Mouse (Mus musculus) CH12.LX (cell line): Measurements from ENCODE around the gene Uck1. TPM values are rescaled to one million over a fixed set of nuclear protein-coding genes. Genes with fewer than 3 reads are reported as not detected.

Experiments used
- DNase-seq: peaks from one replicate; pipeline ENCODE4 v3.0.0-alpha.2; 2013; ENCODE audit errors: extremely low read depth
- H3K27ac ChIP-seq: 2 replicates; pipeline ENCODE4 v1.5.1; 2012; ENCODE audit warnings: low read depth, mild to moderate bottlenecking, control low read depth, moderate library complexity; ENCODE audit not compliant: insufficient read depth
- H3K27me3 ChIP-seq: replicated peaks from 2 replicates; pipeline ENCODE3; 2012; ENCODE audit warnings: inconsistent platforms
- H3K36me3 ChIP-seq, 2 experiments: replicated peaks in 1 of 2; 2 replicates each; pipeline versions ENCODE3 to v1.6.1; 2012; ENCODE audit warnings: inconsistent platforms in 1 of 2, low read length in 1 of 2, mild to moderate bottlenecking in 1 of 2, mixed read lengths in 1 of 2, moderate library complexity in 1 of 2; ENCODE audit not compliant: control insufficient read depth in 1 of 2, insufficient read depth in 1 of 2
- H3K4me1 ChIP-seq, 2 experiments: 2 replicates each; pipeline ENCODE4 v1.6.1; 2012; ENCODE audit warnings: inconsistent platforms in 1 of 2, moderate library complexity in 1 of 2; ENCODE audit not compliant: insufficient read depth in 2 of 2, control insufficient read depth in 1 of 2
- H3K4me2 ChIP-seq: 2 replicates; pipeline ENCODE4 v1.6.1; 2012; ENCODE audit warnings: low read depth, mild to moderate bottlenecking, control low read depth; ENCODE audit not compliant: poor library complexity, insufficient read depth, severe bottlenecking
- H3K4me3 ChIP-seq, 3 experiments: fragments of 150-350 bp in 1 of 3; sonication (generic) in 1 of 3; replicated peaks in 1 of 3; 2 replicates each; pipeline versions ENCODE3 to v1.5.1; 2011 to 2012; ENCODE audit warnings: low read depth in 2 of 3, low read length in 2 of 3, mild to moderate bottlenecking in 2 of 3, moderate library complexity in 2 of 3, control low read depth in 1 of 3, improper control_type of control experiment in 1 of 3, inconsistent platforms in 1 of 3, mixed read lengths in 1 of 3; ENCODE audit not compliant: poor library complexity in 1 of 3
- H3K79me2 ChIP-seq: replicated peaks from 2 replicates; pipeline ENCODE4 v1.6.1; 2012; ENCODE audit warnings: mild to moderate bottlenecking, moderate library complexity; ENCODE audit not compliant: control insufficient read depth, poor library complexity, insufficient read depth, severe bottlenecking; ENCODE audit errors: extremely low read depth
- H3K9ac ChIP-seq: 2 replicates; pipeline ENCODE4 v1.6.1; 2012; ENCODE audit warnings: low read depth, mild to moderate bottlenecking, control low read depth, moderate library complexity; ENCODE audit not compliant: insufficient read depth
- H3K9me3 ChIP-seq: replicated peaks from 2 replicates; pipeline ENCODE3; 2012; ENCODE audit warnings: low read length, inconsistent platforms, mixed read lengths
- BHLHE40 ChIP-seq: IDR thresholded peaks from 2 replicates; pipeline ENCODE4 v1.6.1; 2011; ENCODE audit warnings: mild to moderate bottlenecking, low read depth, low read length, improper control_type of control experiment
- CTCF ChIP-seq, 2 experiments: IDR thresholded peaks in 1 of 2; conservative IDR thresholded peaks in 1 of 2; 2 replicates each; pipeline ENCODE4 v1.5.1; 2011 to 2012; ENCODE audit warnings: low read depth in 2 of 2, low read length in 2 of 2, improper control_type of control experiment in 1 of 2, inconsistent platforms in 1 of 2, mild to moderate bottlenecking in 1 of 2, moderate library complexity in 1 of 2
- E2F4 ChIP-seq: IDR thresholded peaks from 2 replicates; pipeline ENCODE4 v1.6.1; 2011; ENCODE audit warnings: low read depth, low read length, improper control_type of control experiment; ENCODE audit not compliant: insufficient replicate concordance
- GABPA ChIP-seq: IDR thresholded peaks from 2 replicates; pipeline ENCODE4 v1.6.1; 2012; ENCODE audit warnings: low read depth, low read length, improper control_type of control experiment, inconsistent platforms; ENCODE audit not compliant: insufficient replicate concordance
- HCFC1 ChIP-seq: IDR thresholded peaks from 2 replicates; pipeline ENCODE4 v1.6.1; 2012; ENCODE audit warnings: low read depth, mild to moderate bottlenecking, inconsistent platforms, low read length, improper control_type of control experiment
- JUN ChIP-seq: IDR thresholded peaks from 2 replicates; pipeline ENCODE4 v1.6.1; 2011; ENCODE audit warnings: low read depth, mild to moderate bottlenecking, low read length, improper control_type of control experiment, moderate library complexity; ENCODE audit not compliant: insufficient read depth
- JUND ChIP-seq: conservative IDR thresholded peaks from 2 replicates; pipeline ENCODE4 v1.6.1; 2011; ENCODE audit warnings: low read depth, low read length, improper control_type of control experiment
- KAT2A ChIP-seq: IDR thresholded peaks from 2 replicates; pipeline ENCODE4 v1.6.1; 2012; ENCODE audit warnings: low read length, improper control_type of control experiment, inconsistent platforms; ENCODE audit not compliant: insufficient replicate concordance
- MAZ ChIP-seq: IDR thresholded peaks from 2 replicates; pipeline ENCODE4 v1.6.1; 2012; ENCODE audit warnings: low read depth, mild to moderate bottlenecking, inconsistent platforms, low read length, improper control_type of control experiment, moderate library complexity
- MYC ChIP-seq: IDR thresholded peaks from 2 replicates; pipeline ENCODE4 v1.6.1; 2011; ENCODE audit warnings: low read depth, mild to moderate bottlenecking, improper control_type of control experiment, low read length
- NRF1 ChIP-seq: IDR thresholded peaks from 2 replicates; pipeline ENCODE4 v1.6.1; 2014; ENCODE audit warnings: low read depth, mild to moderate bottlenecking, inconsistent platforms, low read length, improper control_type of control experiment, moderate library complexity
- PAX5 ChIP-seq: IDR thresholded peaks from 2 replicates; pipeline ENCODE4 v1.6.1; 2012; ENCODE audit warnings: low read length, inconsistent platforms, mixed read lengths
- RCOR1 ChIP-seq: conservative IDR thresholded peaks from 2 replicates; pipeline ENCODE4 v1.6.1; 2012; ENCODE audit warnings: low read depth, mild to moderate bottlenecking, inconsistent platforms, low read length, improper control_type of control experiment
- SIN3A ChIP-seq: IDR thresholded peaks from 2 replicates; pipeline ENCODE4 v1.6.1; 2012; ENCODE audit warnings: low read length, improper control_type of control experiment, inconsistent platforms
- SMC3 ChIP-seq: IDR thresholded peaks from 2 replicates; pipeline ENCODE4 v1.6.1; 2011; ENCODE audit warnings: low read depth, low read length, improper control_type of control experiment
- TBP ChIP-seq: conservative IDR thresholded peaks from 2 replicates; pipeline ENCODE4 v1.6.1; 2011; ENCODE audit warnings: low read depth, low read length, improper control_type of control experiment
- UBTF ChIP-seq: IDR thresholded peaks from 2 replicates; pipeline ENCODE4 v1.6.1; 2012; ENCODE audit warnings: low read depth, mild to moderate bottlenecking, inconsistent platforms, low read length, improper control_type of control experiment, moderate library complexity
- USF1 ChIP-seq: IDR thresholded peaks from 2 replicates; pipeline ENCODE4 v1.6.1; 2014; ENCODE audit warnings: low read depth, mild to moderate bottlenecking, inconsistent platforms, low read length, improper control_type of control experiment
- USF2 ChIP-seq: conservative IDR thresholded peaks from 2 replicates; pipeline ENCODE4 v1.6.1; 2011; ENCODE audit warnings: low read depth, low read length, improper control_type of control experiment
- ZC3H11A ChIP-seq: IDR thresholded peaks from 2 replicates; pipeline ENCODE4 v1.6.1; 2012; ENCODE audit warnings: low read depth, mild to moderate bottlenecking, inconsistent platforms, low read length, improper control_type of control experiment
- ZMIZ1 ChIP-seq: IDR thresholded peaks from 2 replicates; pipeline ENCODE4 v1.6.1; 2012; ENCODE audit warnings: low read depth, mild to moderate bottlenecking, inconsistent platforms, low read length, improper control_type of control experiment
- ZNF384 ChIP-seq: IDR thresholded peaks from 2 replicates; pipeline ENCODE4 v1.6.1; 2012; ENCODE audit warnings: low read depth, low read length, improper control_type of control experiment, inconsistent platforms
- dilution Hi-C: fragments of 300-500 bp; cut with MboI; formaldehyde crosslinking; loops from 2 replicates; pipeline ENCODE4 v1.14.3; 2020; ENCODE audit warnings: low sequenced_read_pairs; ENCODE audit not compliant: extremely low pct_unique_long_range_greater_than_20kb, extremely low pct_ligation_motif_present
- in situ Hi-C: fragments of 300-500 bp; cut with MboI; formaldehyde crosslinking; loops from 3 replicates; pipeline ENCODE4 v1.14.3; 2019; ENCODE audit warnings: low sequenced_read_pairs, low pct_ligation_motif_present, low pct_unique_long_range_greater_than_20kb, mixed read lengths
- polyA plus RNA-seq: library from polyadenylated mRNA; unstranded; fragments of >175 nt; gene quantifications from 2 replicates; pipeline ENCODE4 v1.2.1, GENCODE M21; 2012; ENCODE audit warnings: low read depth; ENCODE audit not compliant: insufficient read length
- total RNA-seq, 2 experiments: library from RNA; depleted of rRNA; stranded (reverse); fragments of 300-350 nt in 1 of 2; fragments of >200 nt in 1 of 2; gene quantifications; 2 replicates each; pipeline ENCODE4 v1.2.3; 2012 to 2014

Gene Uck1
- total and polyA plus RNA-seq, 3 experiments, result 33.7 to 45.0 (median 35.7) TPM

DNA sequence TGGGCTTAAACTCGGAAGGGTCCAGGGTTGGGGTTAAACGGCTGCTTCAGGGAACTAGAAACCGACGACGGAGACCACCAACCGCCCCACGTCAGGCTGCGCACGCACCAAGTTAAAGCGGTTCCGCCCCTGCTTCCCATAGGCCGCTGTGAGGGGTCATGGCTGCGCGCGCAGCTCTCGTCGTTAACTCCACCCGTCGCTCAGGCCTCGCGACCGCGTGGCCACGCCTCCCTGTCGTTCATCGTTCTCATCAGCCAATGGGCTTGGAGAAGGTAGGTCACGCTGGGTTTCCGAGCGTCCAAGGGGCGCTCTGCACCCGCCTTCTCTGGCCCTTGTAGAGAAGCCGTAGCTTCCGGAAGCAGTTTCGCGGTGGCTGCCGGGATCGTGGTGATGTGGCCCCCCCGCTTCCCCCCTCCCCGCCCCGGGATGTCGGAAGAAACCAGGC lies 28.0 kb upstream of the Uck1 start, which contains the start of gene Swi5 (continued):
- TF ChIP-seq MAZ, result peak; percentile 73; the same call in 1 of the 2 replicates
- TF ChIP-seq JUN, result no peak
- peak; percentile 88 for TF ChIP-seq TBP
- peak; percentile 93 for TF ChIP-seq ZMIZ1
- no peak for TF ChIP-seq RCOR1
- TF ChIP-seq PAX5, result no peak
- no peak for TF ChIP-seq SMC3

DNA sequence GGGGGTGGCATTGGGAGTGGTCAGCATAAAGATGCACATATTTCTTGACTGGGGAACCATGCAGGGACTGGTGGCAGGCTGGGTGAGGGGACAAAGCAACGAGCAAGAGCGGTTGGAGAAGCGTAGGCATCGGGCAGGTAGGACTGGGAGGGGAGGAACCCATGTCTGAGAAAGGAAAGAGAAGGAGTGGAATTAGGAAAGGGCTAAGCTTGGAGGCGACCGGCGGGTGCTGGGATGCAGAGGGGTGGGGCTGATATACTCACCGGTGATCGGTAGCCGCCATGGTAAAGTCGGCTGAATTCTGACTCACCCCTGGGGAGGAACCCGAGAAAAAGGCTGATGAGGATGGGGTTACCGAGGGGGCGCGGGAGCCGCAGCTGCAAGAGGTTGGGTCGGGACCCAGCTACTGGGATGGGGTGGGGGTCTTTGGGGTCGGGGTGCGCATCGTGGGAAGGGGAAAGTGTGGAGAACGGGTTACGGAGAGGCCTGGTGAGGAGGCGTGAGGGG lies 27.4 kb upstream of the Uck1 start, which contains the start of gene Golga2:
Golga2 (plus strand) TSS at position 51 of the 507 bp plus-strand sequence.
- in situ Hi-C loops, result loop anchor here (10.0 kb wide), 1 partner anchor 153 kb away; no protein-coding TSS in a partner anchor

DNA sequence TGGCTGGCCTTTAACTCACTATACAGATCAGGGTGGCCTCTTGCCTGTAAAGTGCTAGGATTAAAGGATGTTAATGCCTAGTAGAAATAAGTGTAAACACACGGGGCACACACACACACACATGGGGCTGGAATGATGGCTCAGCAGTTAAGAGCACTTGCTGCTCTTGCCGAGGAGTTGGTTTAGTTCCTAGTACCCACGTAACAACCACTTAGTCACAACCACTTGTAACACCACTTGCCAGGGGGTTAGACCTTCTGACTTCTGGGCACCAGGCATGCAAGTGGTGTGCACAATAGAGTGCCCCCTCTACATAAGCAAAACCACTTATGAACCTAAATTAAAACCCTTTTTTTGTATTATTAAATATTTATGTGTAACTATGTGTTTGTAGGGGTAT lies 24.0 kb upstream of the Uck1 start:
- H3K36me3 ChIP-seq, result peaks cover 41 to 68% of the 10 kb centered on the region in 2 experiments
- H3K4me3 ChIP-seq, result no peak overlapping the region
- dilution Hi-C loops, result no loop called here

More for the DNA sequence above, 27.4 kb upstream of the Uck1 start, which contains the start of gene Golga2:
- no peaks in the 10 kb centered on the region for H3K9me3 ChIP-seq
- H3K79me2 ChIP-seq, result peaks cover 34% of the 10 kb centered on the region
- no peak within 1 kb of the TSS for H3K27ac ChIP-seq
- peaks cover 4 to 34% of the 10 kb centered on the region in 2 experiments for H3K4me1 ChIP-seq
- no peak for TF ChIP-seq NRF1
- no peak for TF ChIP-seq GABPA
- TF ChIP-seq E2F4, result no peak
- TF ChIP-seq ZMIZ1, result no peak
- no peak for TF ChIP-seq MYC
- no peak for TF ChIP-seq JUND
- no peak for TF ChIP-seq SMC3
- no peaks in the 10 kb centered on the region for H3K27me3 ChIP-seq
- DNase-seq, result no peak
- H3K4me2 ChIP-seq, result peak within 1 kb of the TSS; percentile 74
- peak within 1 kb of the TSS; percentile 74 to 98 (median 76) for H3K4me3 ChIP-seq
- peaks cover 14 to 45% of the 10 kb centered on the region in 2 experiments for H3K36me3 ChIP-seq
- dilution Hi-C loops, result no loop called here
- H3K9ac ChIP-seq, result peak within 1 kb of the TSS; percentile 89

More for the DNA sequence above, 24.0 kb upstream of the Uck1 start:
- Histone ChIP-seq H3K4me1 (peaks cover 0 to 35% of the 10 kb centered on the region in 2 experiments; a peak in 3 of 4 replicates), H3K9ac (no peak overlapping the region), H3K4me2 (no peak overlapping the region), H3K27ac (no peak overlapping the region), H3K9me3 (no peaks in the 10 kb centered on the region), H3K79me2 (peaks cover 19% of the 10 kb centered on the region), H3K27me3 (no peaks in the 10 kb centered on the region)
- TF ChIP-seq JUN, result no peak
- TF ChIP-seq BHLHE40, result no peak
- no peak for TF ChIP-seq KAT2A
- TF ChIP-seq SMC3, result no peak
- TF ChIP-seq TBP, result no peak
- TF ChIP-seq UBTF, result no peak
- no peak for TF ChIP-seq MYC
- TF ChIP-seq CTCF (conservative IDR thresholded peaks at IDR 0.05 in 1 of 2, IDR thresholded peaks at IDR 0.05 in 1 of 2; ENCODE audit: low read depth in 2 of 2, low read length in 2 of 2), result no peak
- TF ChIP-seq USF1, result no peak
- no peak for TF ChIP-seq ZC3H11A
- no peak for TF ChIP-seq ZNF384
- no peak for TF ChIP-seq HCFC1
- TF ChIP-seq SIN3A, result no peak
- no peak for TF ChIP-seq USF2
- no peak for TF ChIP-seq ZMIZ1
- in situ Hi-C loops, result loop anchor here (10.0 kb wide), 1 partner anchor 149 kb away; no protein-coding TSS in a partner anchor
- no peak for DNase-seq
